Mouse (Mus musculus): ENCODE results near the gene Gramd1b.

- no peak for TF ChIP-seq CTCF (IDR thresholded peaks at IDR 0.05; ENCODE audit: extremely low read depth, insufficient read depth, insufficient read length, insufficient replicate concordance)
- no peak for TF ChIP-seq POLR2A (IDR thresholded peaks at IDR 0.05; ENCODE audit: low read depth, low read length)
These were observed 26.6 kb upstream of the Gramd1b start for GRCm38 (mm10) chr9:40557796-40558195.
